Mouse (Mus musculus) heart, adult 8-10 months (tissue): Measurements from ENCODE around the gene Tmprss11d. TPM values are rescaled to one million over a fixed set of nuclear protein-coding genes. Genes with fewer than 3 reads are reported as not detected.
A peak's percentile ranks its signal among the peaks of the same experiment; 100 is the strongest.
"Not testable (repeated sequence)": the region's sequence is repeated elsewhere in the genome, so short reads cannot be mapped to it uniquely, and the experiment has no call there.

Source experiments
- DNase-seq: peaks from one replicate; pipeline ENCODE4 v3.0.0; 2022; ENCODE audit warnings: low spot score
- total RNA-seq, 4 experiments: library from RNA; stranded (reverse); gene quantifications; 2 replicates each; pipeline ENCODE4 v1.2.4; 2022

Tmprss11d gene
- total RNA-seq, result not detected

GRCm38 (mm10) chr5:86373320-86373719, at the start of gene Tmprss11d:
Gene Tmprss11d (minus strand): TSS chr5:86373420.
- no peak for DNase-seq

- no peak for DNase-seq
These were observed 48.3 kb upstream of the Tmprss11d start for GRCm38 (mm10) chr5:86421323-86422028.

GRCm38 (mm10) chr5:86419494-86419893, 46.3 kb upstream of the Tmprss11d start:
- no peak for DNase-seq

- DNase-seq, result no peak
These were observed 41.1 kb upstream of the Tmprss11d start for GRCm38 (mm10) chr5:86414280-86414679.

- DNase-seq, result peak; percentile 19
These were observed 37.6 kb upstream of the Tmprss11d start for GRCm38 (mm10) chr5:86410815-86411214.

- no peak for DNase-seq
These were observed 34.7 kb upstream of the Tmprss11d start for GRCm38 (mm10) chr5:86407941-86408340.

GRCm38 (mm10) chr5:86407191-86407590, 34.0 kb upstream of the Tmprss11d start:
- no peak for DNase-seq

- no peak for DNase-seq
These were observed 13.7 kb downstream of the Tmprss11d start for GRCm38 (mm10) chr5:86359412-86359985.

GRCm38 (mm10) chr5:86352966-86353365, 20.3 kb downstream of the Tmprss11d start:
- peak; percentile 19 for DNase-seq

- DNase-seq, result not testable (repeated sequence)
These were observed 54.9 kb downstream of the Tmprss11d start for GRCm38 (mm10) chr5:86318018-86318956.

GRCm38 (mm10) chr5:86306116-86306515, 67.1 kb downstream of the Tmprss11d start:
- peak; percentile 3 for DNase-seq

- no peak for DNase-seq
These were observed 69.3 kb downstream of the Tmprss11d start for GRCm38 (mm10) chr5:86303877-86304276.

- no peak for DNase-seq
These were observed 84.0 kb downstream of the Tmprss11d start, which contains the start of gene Tmprss11c for GRCm38 (mm10) chr5:86289208-86289607. Gene Tmprss11c (minus strand): TSS chr5:86289308.

Other genes with a start within 250 kb of the Tmprss11d start
- gene Uba6, start 200.6 kb downstream of the Tmprss11d start, total RNA-seq, result 1 to 10 TPM; 6.8 to 8.2 (median 7.7) TPM
- under 1 TPM; 0.19 to 0.59 (median 0.32) TPM for gene Gnrhr, start 175.5 kb downstream of the Tmprss11d start, total RNA-seq
- not detected for gene Tmprss11c, start 84.1 kb downstream of the Tmprss11d start, total RNA-seq
- not detected for gene Tmprss11a, start 95.6 kb upstream of the Tmprss11d start, total RNA-seq
- gene Tmprss11g, start 145.2 kb upstream of the Tmprss11d start, total RNA-seq, result not detected